Mouse (Mus musculus): ENCODE measurements around the gene Slc5a11.

DNA sequence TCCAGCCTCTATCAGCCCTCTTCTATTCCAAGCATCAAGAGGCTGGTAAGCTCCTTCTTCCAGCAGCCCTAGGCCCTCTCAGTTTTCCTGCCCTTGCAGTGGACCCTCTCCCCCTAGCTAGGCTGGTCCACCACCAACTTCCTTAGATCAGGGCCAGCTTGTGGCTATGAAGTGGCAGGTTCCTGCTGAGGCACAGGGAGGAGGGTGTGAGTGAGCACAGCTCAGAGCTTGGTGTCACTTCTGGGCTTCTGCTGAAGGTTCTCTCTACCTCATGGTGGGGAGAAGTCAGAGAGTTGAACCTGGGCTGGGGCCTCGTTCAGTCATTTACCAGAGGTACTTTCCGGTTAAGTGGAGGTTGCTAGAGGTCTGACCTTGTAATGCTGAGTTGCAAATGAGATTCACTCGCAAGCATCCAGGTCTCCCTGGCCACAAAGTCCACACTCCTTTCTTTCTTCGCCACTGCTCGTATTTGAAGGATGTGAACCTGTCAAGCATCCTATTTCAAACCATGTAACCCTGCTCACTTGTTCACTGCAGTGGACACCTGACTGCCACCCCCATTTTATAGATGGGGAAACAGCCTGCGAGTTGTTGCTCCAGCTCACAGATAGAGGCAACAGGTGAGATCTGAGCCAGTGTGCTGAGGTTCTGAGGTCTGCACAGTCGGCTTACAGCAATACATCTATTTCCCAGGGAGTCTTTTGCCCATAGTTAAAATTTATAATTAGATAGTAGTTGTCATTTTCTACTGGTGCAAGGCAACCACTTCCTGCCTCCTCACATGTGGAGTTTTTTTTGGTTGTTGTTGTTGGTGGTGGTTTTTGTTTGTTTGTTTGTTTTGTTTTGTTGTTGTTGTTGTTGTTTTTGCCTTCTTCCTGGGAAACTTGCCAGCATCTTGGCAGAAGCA lies 3.1 kb downstream of the Slc5a11 start:
- TF ChIP-seq CTCF (IDR thresholded peaks at IDR 0.05; ENCODE audit: low read depth) (no peak), EP300 (IDR thresholded peaks at IDR 0.05; ENCODE audit: low read depth) (no peak)

Data from heart, postnatal 0 days (tissue).